Mouse (Mus musculus) embryonic facial prominence, embryonic 11.5 days (tissue): ENCODE measurements at regions not wholly inside any gene's neighbourhood (a gene's known extent, or its start where the extent isn't known, plus 50 kb on each side); places are given as distances from the start of the nearest gene placed in this dataset.

Experiments
- ATAC-seq: fragments of 200-750 bp; cut with Nextera tagmentation; replicated peaks from 2 replicates; pipeline ENCODE4 v1.8.0; 2017; ENCODE audit warnings: low read depth; ENCODE audit not compliant: insufficient number of reproducible peaks, low FRiP score, low TSS enrichment
- DNase-seq: peaks from one replicate; pipeline ENCODE4 v3.0.0-alpha.2; 2015; ENCODE audit warnings: low spot score
- H3K27ac ChIP-seq: fragments of 300-500 bp; sonication (generic); replicated peaks from 2 replicates; pipeline ENCODE4 v1.5.1; 2014; ENCODE audit warnings: mild to moderate bottlenecking, low read depth, low read length, control low read depth
- H3K27me3 ChIP-seq: fragments of 300-500 bp; sonication (generic); 2 replicates; pipeline ENCODE4 v1.6.1; 2014; ENCODE audit warnings: mild to moderate bottlenecking, low read length, moderate library complexity, mixed read lengths; ENCODE audit not compliant: control insufficient read depth, insufficient read depth
- H3K36me3 ChIP-seq: fragments of 300-500 bp; sonication (generic); replicated peaks from 2 replicates; pipeline ENCODE4 v1.6.1; 2014; ENCODE audit warnings: low read depth, mild to moderate bottlenecking, low read length, moderate library complexity, mixed read lengths; ENCODE audit not compliant: control insufficient read depth, insufficient read depth
- H3K4me1 ChIP-seq: fragments of 300-500 bp; sonication (generic); 2 replicates; pipeline ENCODE4 v1.6.1; 2014; ENCODE audit warnings: low read length, mixed read lengths; ENCODE audit not compliant: control insufficient read depth, insufficient read depth
- H3K4me2 ChIP-seq: fragments of 300-500 bp; sonication (generic); 2 replicates; pipeline ENCODE4 v1.6.1; 2014; ENCODE audit warnings: low read depth, mild to moderate bottlenecking, control low read depth, low read length, moderate library complexity
- H3K4me3 ChIP-seq: fragments of 300-500 bp; sonication (generic); 2 replicates; pipeline ENCODE4 v1.5.1; 2014; ENCODE audit warnings: low read depth, low read length, control low read depth
- H3K9ac ChIP-seq: fragments of 300-500 bp; sonication (generic); replicated peaks from 2 replicates; pipeline ENCODE4 v1.6.1; 2014; ENCODE audit warnings: mild to moderate bottlenecking, control low read depth, low read length
- H3K9me3 ChIP-seq: fragments of 300-500 bp; sonication (generic); replicated peaks from 2 replicates; pipeline ENCODE4 v1.6.1; 2016; ENCODE audit warnings: mild to moderate bottlenecking, low read length, inconsistent platforms, mixed read lengths; ENCODE audit not compliant: control insufficient read depth
- WGBS: fragments of 180-500 bp; shearing (Covaris S2); extraction: QIAGEN DNeasy Blood & Tissue Kit; methylation state at CpG from one replicate; pipeline ENCODE4 v1.1.7; 2014; 5-methylcytosine and 5-hydroxymethylcytosine counted together

GRCm38 (mm10) chr15:87433901-87434300 lies 110.2 kb upstream of the Fam19a5 start:
- H3K9me3 ChIP-seq: no peaks in the 10 kb centered on the region
- H3K4me1 ChIP-seq: no peaks in the 10 kb centered on the region
- no peak overlapping the region for H3K9ac ChIP-seq
- no peak overlapping the region for H3K4me2 ChIP-seq
- no peaks in the 10 kb centered on the region for H3K36me3 ChIP-seq
- no peaks in the 10 kb centered on the region for H3K27me3 ChIP-seq
- H3K27ac ChIP-seq: no peak overlapping the region
- ATAC-seq (no peak), DNase-seq (no peak)
- H3K4me3 ChIP-seq: no peak overlapping the region
- WGBS: 87% methylated on average over 12 of the region's 12 CpGs

- no peak for DNase-seq
- 89% methylated on average over 2 of the region's 2 CpGs for WGBS
Observed at GRCm38 (mm10) chr15:87435566-87435965, 108.5 kb upstream of the Fam19a5 start.

GRCm38 (mm10) chr15:87437611-87438010 lies 106.5 kb upstream of the Fam19a5 start:
- Histone ChIP-seq H3K27me3 (no peaks in the 10 kb centered on the region), H3K36me3 (no peaks in the 10 kb centered on the region), H3K4me2 (no peak overlapping the region), H3K4me3 (no peak overlapping the region), H3K27ac (no peak overlapping the region), H3K4me1 (no peaks in the 10 kb centered on the region), H3K9me3 (no peaks in the 10 kb centered on the region), H3K9ac (no peak overlapping the region)
- WGBS: 76% methylated on average over 5 of the region's 5 CpGs
- DNase-seq (no peak), ATAC-seq (no peak)

More at GRCm38 (mm10) chr15:87435566-87435965, 108.5 kb upstream of the Fam19a5 start:
- Histone ChIP-seq H3K27me3 (no peaks in the 10 kb centered on the region), H3K9ac (no peak overlapping the region), H3K4me3 (no peak overlapping the region), H3K4me1 (no peaks in the 10 kb centered on the region), H3K4me2 (no peak overlapping the region), H3K27ac (no peak overlapping the region), H3K9me3 (no peaks in the 10 kb centered on the region), H3K36me3 (no peaks in the 10 kb centered on the region)
- no peak for ATAC-seq

- H3K9me3 ChIP-seq: no peaks in the 10 kb centered on the region
- ATAC-seq: no peak
- no peaks in the 10 kb centered on the region for H3K36me3 ChIP-seq
Observed at GRCm38 (mm10) chr15:87458932-87459331, 85.2 kb upstream of the Fam19a5 start.

GRCm38 (mm10) chr15:87476247-87476646 lies 67.9 kb upstream of the Fam19a5 start:
- Histone ChIP-seq H3K4me1 (no peaks in the 10 kb centered on the region), H3K4me2 (no peak overlapping the region), H3K27ac (no peak overlapping the region), H3K27me3 (no peaks in the 10 kb centered on the region), H3K9me3 (no peaks in the 10 kb centered on the region), H3K36me3 (no peaks in the 10 kb centered on the region), H3K9ac (no peak overlapping the region), H3K4me3 (no peak overlapping the region)
- DNase-seq: no peak
- 48% methylated on average over 11 of the region's 11 CpGs for WGBS
- no peak for ATAC-seq

More at GRCm38 (mm10) chr15:87458932-87459331, 85.2 kb upstream of the Fam19a5 start:
- WGBS: 37% methylated on average over 1 of the region's 1 CpGs
- H3K27ac ChIP-seq: no peak overlapping the region
- no peak overlapping the region for H3K4me3 ChIP-seq
- H3K27me3 ChIP-seq: no peaks in the 10 kb centered on the region
- no peak overlapping the region for H3K4me2 ChIP-seq
- DNase-seq: peak; percentile 10
- H3K4me1 ChIP-seq: no peaks in the 10 kb centered on the region
- no peak overlapping the region for H3K9ac ChIP-seq

- Histone ChIP-seq H3K9ac (no peak overlapping the region), H3K9me3 (no peaks in the 10 kb centered on the region), H3K27ac (no peak overlapping the region), H3K4me1 (no peaks in the 10 kb centered on the region), H3K36me3 (no peaks in the 10 kb centered on the region), H3K27me3 (no peaks in the 10 kb centered on the region), H3K4me2 (no peak overlapping the region), H3K4me3 (no peak overlapping the region)
- DNase-seq (no peak), ATAC-seq (no peak)
- 83% methylated on average over 14 of the region's 14 CpGs for WGBS
Observed at GRCm38 (mm10) chr15:87476862-87477490, 67.1 kb upstream of the Fam19a5 start.

GRCm38 (mm10) chr15:87480758-87481157 lies 63.3 kb upstream of the Fam19a5 start:
- Histone ChIP-seq H3K36me3 (no peaks in the 10 kb centered on the region), H3K4me2 (no peak overlapping the region), H3K9me3 (no peaks in the 10 kb centered on the region), H3K4me3 (no peak overlapping the region), H3K27ac (no peak overlapping the region), H3K9ac (no peak overlapping the region), H3K27me3 (no peaks in the 10 kb centered on the region), H3K4me1 (no peaks in the 10 kb centered on the region)
- 78% methylated on average over 3 of the region's 3 CpGs for WGBS
- DNase-seq (no peak), ATAC-seq (no peak)
